Mouse (Mus musculus) retina, postnatal 1 day (tissue): ENCODE results near the gene Nelfcd.

Experiments
- DNase-seq: peaks from one replicate; pipeline ENCODE4 v3.0.0-alpha.2; 2012

The Nelfcd gene

GRCm38 (mm10) chr2:174415731-174416310 lies at the start of gene Nelfcd:
Nelfcd (plus strand) TSS chr2:174415804.
- DNase-seq: peak; percentile 96

- DNase-seq: no peak
Observed at GRCm38 (mm10) chr2:174366571-174366970, 49.0 kb upstream of the Nelfcd start.

GRCm38 (mm10) chr2:174381021-174381420 lies 34.6 kb upstream of the Nelfcd start:
- no peak for DNase-seq

GRCm38 (mm10) chr2:174391936-174392335 lies 23.7 kb upstream of the Nelfcd start:
- no peak for DNase-seq

- no peak for DNase-seq
Observed at GRCm38 (mm10) chr2:174392554-174392953, 23.1 kb upstream of the Nelfcd start.

GRCm38 (mm10) chr2:174393383-174393782 lies 22.2 kb upstream of the Nelfcd start:
- no peak for DNase-seq

- no peak for DNase-seq
Observed at GRCm38 (mm10) chr2:174396643-174397042, 19.0 kb upstream of the Nelfcd start.

- DNase-seq: no peak
Observed at GRCm38 (mm10) chr2:174397065-174397464, 18.5 kb upstream of the Nelfcd start.

GRCm38 (mm10) chr2:174397881-174398280 lies 17.7 kb upstream of the Nelfcd start:
- DNase-seq: no peak

- DNase-seq: no peak
Observed at GRCm38 (mm10) chr2:174400396-174400795, 15.2 kb upstream of the Nelfcd start.

- no peak for DNase-seq
Observed at GRCm38 (mm10) chr2:174410222-174410621, 5.4 kb upstream of the Nelfcd start.

- no peak for DNase-seq
Observed at GRCm38 (mm10) chr2:174413127-174413526, 2.5 kb upstream of the Nelfcd start.

GRCm38 (mm10) chr2:174415001-174415730 lies 438 bp upstream of the Nelfcd start:
- DNase-seq: no peak

- no peak for DNase-seq
Observed at GRCm38 (mm10) chr2:174421107-174421506, 5.5 kb downstream of the Nelfcd start.

GRCm38 (mm10) chr2:174424301-174425085 lies 8.9 kb downstream of the Nelfcd start:
- DNase-seq: no peak

GRCm38 (mm10) chr2:174426856-174427255 lies 11.3 kb downstream of the Nelfcd start:
- no peak for DNase-seq

GRCm38 (mm10) chr2:174428076-174428835 lies 12.7 kb downstream of the Nelfcd start:
- DNase-seq: no peak

GRCm38 (mm10) chr2:174428996-174429591 lies 13.5 kb downstream of the Nelfcd start:
- DNase-seq: peak; percentile 51

- no peak for DNase-seq
Observed at GRCm38 (mm10) chr2:174434943-174435342, 19.3 kb downstream of the Nelfcd start.

- no peak for DNase-seq
Observed at GRCm38 (mm10) chr2:174436076-174436701, 20.6 kb downstream of the Nelfcd start.

- no peak for DNase-seq
Observed at GRCm38 (mm10) chr2:174436916-174437696, 21.5 kb downstream of the Nelfcd start.

- DNase-seq: no peak
Observed at GRCm38 (mm10) chr2:174437697-174437982, 22.0 kb downstream of the Nelfcd start.
